Mouse (Mus musculus): ENCODE results near the gene Gm42688.

DNA sequence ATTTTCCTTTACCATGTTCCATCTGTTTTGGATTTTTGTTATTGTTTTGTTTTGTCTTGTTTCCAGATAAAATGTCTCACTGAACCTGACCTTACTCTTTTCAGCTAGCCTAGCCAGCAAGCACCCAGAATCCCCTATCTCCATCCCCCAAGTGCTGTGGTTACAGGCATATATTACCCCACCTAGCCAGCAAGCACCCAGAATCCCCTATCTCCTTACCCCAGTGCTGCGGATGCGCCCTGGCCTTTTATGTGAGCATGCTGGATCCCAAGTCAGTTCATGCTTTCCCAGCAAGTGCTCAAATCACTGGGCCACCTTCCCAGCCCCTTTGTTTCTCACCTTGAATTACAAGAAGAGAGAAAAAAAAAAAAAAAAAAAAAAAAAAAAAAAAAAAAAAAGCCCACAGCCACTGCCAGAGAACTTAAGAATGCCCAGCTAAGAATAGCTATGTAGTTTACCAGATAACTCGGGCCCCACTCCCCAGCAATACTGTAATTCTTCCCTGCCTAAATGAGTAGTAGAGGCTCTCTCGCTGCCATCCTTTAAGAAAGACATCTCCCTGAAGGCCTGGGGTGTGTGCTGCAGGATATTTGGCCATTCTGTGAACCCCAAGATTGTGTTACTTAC lies 10.2 kb downstream of the Gm42688 start:
- no peak for TF ChIP-seq POLR2A (IDR thresholded peaks at IDR 0.05; ENCODE audit: borderline replicate concordance, insufficient read depth, low read length)
- TF ChIP-seq CTCF (IDR thresholded peaks at IDR 0.05; ENCODE audit: borderline replicate concordance, insufficient read depth, low read depth, low read length): no peak

All from cerebellum, adult 2 months (tissue).